Mouse (Mus musculus) spleen, adult 2 months (tissue): ENCODE data around the gene Olfr1380. TPM values are rescaled to one million over a fixed set of nuclear protein-coding genes. Genes with fewer than 3 reads are reported as not detected.
"Not testable (repeated sequence)": the region's sequence is repeated elsewhere in the genome, so short reads cannot be mapped to it uniquely, and the experiment has no call there.

ENCODE experiments used
- DNase-seq, 2 experiments: peaks; one replicate each; pipeline versions ENCODE4 v3.0.0 to v3.0.0-alpha.2; 2012 to 2021; ENCODE audit warnings: low spot score in 2 of 2, low read depth in 1 of 2
- H3K27ac ChIP-seq: fragments of 200-500 bp; 2 replicates; pipeline ENCODE4 v1.5.1; 2012; ENCODE audit warnings: low read length, inconsistent platforms; ENCODE audit not compliant: insufficient read depth
- H3K27me3 ChIP-seq: fragments of 200-500 bp; 2 replicates; pipeline ENCODE4 v1.6.1; 2012; ENCODE audit warnings: mild to moderate bottlenecking, moderate library complexity, low read length, inconsistent platforms; ENCODE audit not compliant: control insufficient read depth, insufficient read depth
- H3K36me3 ChIP-seq: fragments of 200-500 bp; 2 replicates; pipeline ENCODE4 v1.6.1; 2012; ENCODE audit warnings: mild to moderate bottlenecking, low read length, inconsistent platforms; ENCODE audit not compliant: control insufficient read depth, insufficient read depth
- H3K4me1 ChIP-seq: fragments of 200-500 bp; 2 replicates; pipeline ENCODE4 v1.6.1; 2011; ENCODE audit warnings: inconsistent platforms; ENCODE audit not compliant: control insufficient read depth, insufficient read depth, insufficient read length
- H3K4me3 ChIP-seq: fragments of 200-500 bp; 2 replicates; pipeline ENCODE4 v1.5.1; 2011; ENCODE audit warnings: mild to moderate bottlenecking, inconsistent platforms; ENCODE audit not compliant: insufficient read depth, insufficient read length; ENCODE audit errors: extremely low read depth
- CTCF ChIP-seq: fragments of 200-500 bp; IDR thresholded peaks from 2 replicates; pipeline ENCODE4 v1.5.1; 2011; ENCODE audit warnings: mild to moderate bottlenecking, inconsistent platforms; ENCODE audit not compliant: insufficient read depth, insufficient read length, insufficient replicate concordance; ENCODE audit errors: extremely low read depth
- POLR2A ChIP-seq: fragments of 200-500 bp; IDR thresholded peaks from 2 replicates; pipeline ENCODE4 v1.6.1; 2011; ENCODE audit warnings: low read depth, low read length, inconsistent platforms
- WGBS: fragments of 180-500 bp; shearing (Covaris S2); methylation state at CpG from one replicate; pipeline ENCODE4 v1.1.7; 2018; 5-methylcytosine and 5-hydroxymethylcytosine counted together
- polyA plus RNA-seq: library from polyadenylated mRNA; depleted of rRNA; stranded (reverse); fragments of >200 nt; gene quantifications from 2 replicates; pipeline ENCODE4 v1.2.3, GENCODE M21; 2012; rRNA removed

The Olfr1380 gene
- polyA plus RNA-seq, result not detected in 2 replicates

GRCm38 (mm10) chr11:49556578-49556977, at the start of gene Olfr1380:
TSS of gene Olfr1380 (plus strand) at chr11:49556878.
- not testable (repeated sequence) for H3K4me3 ChIP-seq
- 78% methylated on average over 5 of the region's 5 CpGs for WGBS

GRCm38 (mm10) chr11:49518086-49518485, 38.6 kb upstream of the Olfr1380 start:
- H3K27ac ChIP-seq, result no peak overlapping the region
- no peaks in the 10 kb centered on the region for H3K27me3 ChIP-seq
- no peak overlapping the region for H3K4me3 ChIP-seq
- no peaks in the 10 kb centered on the region for H3K4me1 ChIP-seq
- TF ChIP-seq POLR2A, result no peak
- TF ChIP-seq CTCF, result no peak
- DNase-seq, result no peak
- H3K36me3 ChIP-seq, result no peaks in the 10 kb centered on the region
- 60% methylated on average over 5 of the region's 5 CpGs for WGBS

More at GRCm38 (mm10) chr11:49556578-49556977, at the start of gene Olfr1380:
- not testable (repeated sequence) for H3K27ac ChIP-seq, H3K27me3 ChIP-seq, DNase-seq, H3K36me3 ChIP-seq, H3K4me1 ChIP-seq

DNA sequence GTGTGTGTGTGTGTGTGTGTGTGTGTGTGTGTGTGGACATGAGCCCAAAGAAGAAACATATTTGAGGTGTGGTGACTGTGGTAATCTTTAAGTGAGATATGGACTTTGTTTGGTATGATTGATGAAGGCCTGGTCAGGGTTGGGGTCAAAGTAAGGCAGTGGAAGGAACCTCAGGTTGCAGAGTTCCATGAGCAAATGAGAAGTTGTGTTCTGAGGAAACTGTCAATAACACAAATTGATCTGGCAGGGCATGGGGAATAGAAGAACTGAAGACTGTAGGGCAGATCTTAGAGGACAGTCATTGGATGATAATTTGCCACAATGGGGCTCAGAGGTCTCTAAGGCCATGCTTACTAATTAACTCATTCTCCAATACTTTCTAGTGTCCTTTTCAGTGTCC, 37.3 kb upstream of the Olfr1380 start, which contains the start of gene Olfr1383:
Gene Olfr1383 (plus strand): TSS at position 301 of the 400 bp plus-strand sequence.
- no peak for DNase-seq
- no peak for TF ChIP-seq CTCF
- no peak for TF ChIP-seq POLR2A
- H3K4me3 ChIP-seq, result no peak within 1 kb of the TSS
- H3K27me3 ChIP-seq, result no peaks in the 10 kb centered on the region
- H3K36me3 ChIP-seq, result no peaks in the 10 kb centered on the region
- H3K27ac ChIP-seq, result no peak within 1 kb of the TSS
- no peaks in the 10 kb centered on the region for H3K4me1 ChIP-seq

DNA sequence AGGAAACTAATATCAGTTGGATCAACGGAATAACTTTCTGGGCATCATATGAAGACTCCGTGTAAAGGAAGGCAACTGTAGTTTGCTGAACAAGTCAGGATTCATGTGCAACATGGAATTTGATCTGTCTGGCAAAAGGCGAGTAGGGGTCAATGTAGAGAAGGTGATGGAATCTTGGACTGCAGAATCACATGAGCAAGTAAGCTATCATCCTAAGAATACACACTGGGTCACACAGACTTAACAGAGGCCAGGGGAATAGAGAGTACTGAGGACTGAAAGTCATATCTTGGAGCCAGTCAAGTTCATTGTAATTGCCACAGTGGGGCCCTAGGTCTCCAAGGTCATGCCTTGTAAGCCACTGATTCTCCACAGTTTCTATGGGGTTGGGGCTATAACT, 28.7 kb upstream of the Olfr1380 start, which contains the start of gene Olfr1382:
Gene Olfr1382 (plus strand): TSS at position 301 of the 400 bp plus-strand sequence.
- Histone ChIP-seq H3K27ac (no peak within 1 kb of the TSS), H3K27me3 (no peaks in the 10 kb centered on the region), H3K4me3 (no peak within 1 kb of the TSS), H3K36me3 (no peaks in the 10 kb centered on the region), H3K4me1 (no peaks in the 10 kb centered on the region)
- WGBS, result 83% methylated on average over 3 of the region's 3 CpGs
- DNase-seq, result no peak
- TF ChIP-seq POLR2A, result no peak
- TF ChIP-seq CTCF, result no peak

- H3K27me3 ChIP-seq, result no peaks in the 10 kb centered on the region
- no peaks in the 10 kb centered on the region for H3K4me1 ChIP-seq
- DNase-seq, result no peak
- no peak for TF ChIP-seq POLR2A
- no peak for TF ChIP-seq CTCF
- H3K36me3 ChIP-seq, result no peaks in the 10 kb centered on the region
- H3K27ac ChIP-seq, result no peak overlapping the region
- H3K4me3 ChIP-seq, result no peak overlapping the region
Measured at GRCm38 (mm10) chr11:49532761-49533160, 23.9 kb upstream of the Olfr1380 start.

GRCm38 (mm10) chr11:49536631-49537030, 20.0 kb upstream of the Olfr1380 start:
- H3K27ac ChIP-seq, H3K36me3 ChIP-seq, DNase-seq, H3K27me3 ChIP-seq, H3K4me1 ChIP-seq, H3K4me3 ChIP-seq: not testable (repeated sequence)
- 87% methylated on average over 2 of the region's 2 CpGs for WGBS

DNA sequence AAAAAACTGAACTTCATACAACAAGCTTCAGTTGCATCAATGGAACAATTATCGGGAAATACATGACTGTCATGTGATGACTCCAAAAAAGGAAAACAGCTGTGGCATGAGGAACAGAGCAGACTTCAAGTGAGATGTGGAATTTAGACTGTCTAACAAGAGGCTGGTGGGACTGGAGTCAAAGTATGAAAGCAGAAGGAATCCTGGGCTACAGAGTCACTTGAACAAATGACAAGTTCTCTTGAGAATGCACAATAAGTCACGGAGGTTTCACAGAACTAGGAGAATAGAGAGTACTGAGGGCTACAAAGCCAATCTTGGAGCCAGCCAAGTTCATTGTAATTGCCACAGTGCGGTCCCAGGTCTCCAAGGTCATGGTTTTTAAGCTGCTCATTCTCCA, 13.5 kb upstream of the Olfr1380 start, which contains the start of gene Olfr1381:
Gene Olfr1381 (plus strand): TSS at position 301 of the 400 bp plus-strand sequence.
- H3K27ac ChIP-seq, DNase-seq, H3K27me3 ChIP-seq, H3K4me1 ChIP-seq, H3K36me3 ChIP-seq, H3K4me3 ChIP-seq: not testable (repeated sequence)
- 78% methylated on average over 3 of the region's 3 CpGs for WGBS

GRCm38 (mm10) chr11:49554033-49554432, 2.6 kb upstream of the Olfr1380 start:
- not testable (repeated sequence) for H3K4me1 ChIP-seq, H3K27ac ChIP-seq, H3K36me3 ChIP-seq, H3K27me3 ChIP-seq, H3K4me3 ChIP-seq, DNase-seq
- 83% methylated on average over 3 of the region's 3 CpGs for WGBS

- not testable (repeated sequence) for H3K27me3 ChIP-seq, H3K4me1 ChIP-seq, H3K4me3 ChIP-seq, DNase-seq, H3K36me3 ChIP-seq, H3K27ac ChIP-seq
- WGBS, result 40% methylated on average over 2 of the region's 2 CpGs
Measured at GRCm38 (mm10) chr11:49575054-49575453, 18.4 kb downstream of the Olfr1380 start.

- H3K27me3 ChIP-seq, H3K36me3 ChIP-seq, H3K4me1 ChIP-seq, DNase-seq, H3K4me3 ChIP-seq, H3K27ac ChIP-seq: not testable (repeated sequence)
- 15% methylated on average over 8 of the region's 8 CpGs for WGBS
Measured at GRCm38 (mm10) chr11:49580452-49580851, 23.8 kb downstream of the Olfr1380 start.
